Mouse (Mus musculus) monocyte, adult 5-6 weeks (primary cell): Measurements from ENCODE around the gene Oaz3. TPM values are rescaled to one million over a fixed set of nuclear protein-coding genes. Genes with fewer than 3 reads are reported as not detected.

Experiments
- ATAC-seq: fragments of 153-309, 156-312 bp; replicated peaks from 2 replicates; pipeline ENCODE4 v1.8.0; 2017; ENCODE audit warnings: mild to moderate bottlenecking; ENCODE audit not compliant: low TSS enrichment, insufficient number of reproducible peaks, severe bottlenecking, poor library complexity, low FRiP score
- total RNA-seq: library from RNA; stranded (forward); fragments of 200-1000, 200-491, 200-594 nt; gene quantifications from 3 replicates; pipeline ENCODE4 v1.2.3, GENCODE M21; 2017

The Oaz3 gene
- total RNA-seq, 1 experiment from 2014 or later, result not detected

DNA sequence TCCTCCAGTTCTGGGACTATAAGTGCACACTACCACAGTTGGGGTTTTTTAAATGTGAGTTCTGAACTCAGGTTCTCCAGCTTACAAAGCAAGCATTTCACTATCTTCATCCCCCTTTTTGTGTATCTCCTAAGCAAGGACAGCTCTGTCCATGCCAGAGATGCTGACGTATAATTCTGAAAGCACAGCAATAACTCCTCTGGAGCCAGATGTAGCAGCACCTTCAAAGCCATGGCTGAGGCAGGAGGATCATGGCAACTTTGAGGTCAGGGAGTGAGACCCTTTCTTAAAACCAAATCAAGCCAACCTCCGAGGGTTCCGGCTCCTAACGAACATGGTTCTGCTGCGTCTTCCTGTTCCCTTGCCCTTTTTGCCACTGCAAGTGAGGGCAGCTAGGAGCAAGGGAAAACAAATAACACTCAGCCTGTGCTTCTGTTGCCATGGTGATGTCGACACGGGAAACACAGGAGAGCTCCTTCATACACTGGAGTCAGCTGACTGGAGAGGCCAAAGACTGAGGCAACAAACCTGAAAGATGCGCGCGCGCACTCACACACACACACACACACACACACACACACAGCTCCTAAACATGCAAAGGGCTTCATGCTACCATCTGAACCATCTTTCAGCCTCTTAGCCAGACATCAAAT is 20.3 kb upstream of the Oaz3 start:
- no peak for ATAC-seq

- no peak for ATAC-seq
Measured at GRCm38 (mm10) chr3:94459834-94460233, 16.1 kb upstream of the Oaz3 start.

DNA sequence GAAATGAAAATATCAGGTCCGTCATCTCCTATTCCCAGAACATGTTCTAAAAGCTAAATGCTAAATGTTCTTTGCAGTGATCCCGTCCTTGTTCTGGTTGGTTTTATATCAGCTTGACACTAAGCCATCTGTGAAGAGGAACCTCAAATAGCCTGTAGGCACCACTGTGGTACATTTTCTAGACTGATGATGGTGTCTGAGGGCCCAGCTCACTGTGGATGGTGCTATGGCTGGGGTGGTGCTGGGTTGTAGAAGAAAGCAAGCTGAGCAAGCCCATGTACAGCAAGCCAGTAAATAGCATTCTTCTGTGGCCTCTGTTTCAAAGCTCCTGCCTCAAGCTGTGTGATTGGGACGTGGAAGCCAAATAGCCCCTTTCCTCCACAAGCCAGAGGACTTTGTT is 13.3 kb upstream of the Oaz3 start:
- no peak for ATAC-seq

DNA sequence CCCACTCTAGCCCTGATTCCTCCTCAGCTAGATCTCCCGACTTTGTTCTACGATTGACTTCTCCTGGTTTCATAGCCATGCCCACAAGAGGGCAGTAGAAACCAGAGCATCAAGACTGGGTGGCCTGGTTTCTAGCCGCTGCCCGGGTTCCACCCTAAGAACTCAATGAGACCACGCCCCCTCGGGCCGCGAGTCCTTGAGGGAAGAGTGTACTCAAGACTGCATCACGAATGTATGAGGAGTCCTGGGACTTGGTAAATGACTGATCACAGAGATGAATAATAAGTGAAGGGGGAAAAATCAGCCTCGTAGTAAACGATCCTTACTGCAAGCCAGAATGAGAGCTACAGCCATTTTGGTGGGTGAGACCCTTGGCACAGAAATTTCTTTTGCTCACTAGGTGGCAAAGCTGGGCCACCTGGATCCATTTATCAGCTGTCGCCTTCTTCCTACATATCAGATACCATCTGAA is 12.8 kb upstream of the Oaz3 start:
- peak; percentile 90 for ATAC-seq

DNA sequence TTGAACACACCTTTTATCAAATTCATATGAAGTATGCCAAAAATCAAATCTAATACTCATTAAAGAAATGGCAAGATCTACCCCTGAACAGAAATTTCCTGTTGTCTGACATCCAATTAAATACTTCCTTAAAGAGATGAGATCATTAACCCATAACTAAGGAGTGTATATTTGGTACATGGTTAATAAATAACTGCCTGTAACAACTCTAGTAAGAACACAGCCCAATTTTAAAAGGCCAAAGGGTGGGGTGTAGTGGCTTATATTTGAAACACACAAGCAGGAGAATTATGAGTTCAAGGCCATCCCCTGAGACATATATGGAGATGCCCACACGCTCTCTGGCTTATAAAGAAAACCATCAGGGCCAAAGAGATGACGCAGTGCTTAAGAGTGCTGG is 5.7 kb upstream of the Oaz3 start:
- no peak for ATAC-seq

- peak; percentile 83 for ATAC-seq
Measured at GRCm38 (mm10) chr3:94442951-94443596, 641 bp downstream of the Oaz3 start, which contains the start of gene Mrpl9. Gene Mrpl9 (plus strand): TSS chr3:94443318.

DNA sequence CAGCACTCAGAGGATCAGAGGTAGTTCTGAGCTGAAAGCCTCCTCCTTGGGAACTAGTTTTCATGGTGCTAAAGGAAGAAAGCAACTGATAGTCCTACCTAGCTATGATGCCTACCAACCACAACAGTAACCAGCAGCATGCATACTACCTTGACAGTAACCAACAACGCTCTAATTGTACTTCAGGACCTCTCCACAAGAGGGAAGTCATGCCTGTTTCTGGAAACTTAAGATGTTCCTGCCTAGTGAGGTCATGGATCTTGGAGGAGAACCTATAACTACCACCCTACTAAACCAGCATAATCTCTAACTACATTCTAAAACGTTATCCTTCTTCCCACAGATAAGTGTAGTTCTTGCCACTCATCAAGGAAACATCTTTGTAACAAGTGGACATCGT is 2.5 kb downstream of the Oaz3 start:
- no peak for ATAC-seq

GRCm38 (mm10) chr3:94436420-94436819 is 7.3 kb downstream of the Oaz3 start:
- ATAC-seq, result no peak

DNA sequence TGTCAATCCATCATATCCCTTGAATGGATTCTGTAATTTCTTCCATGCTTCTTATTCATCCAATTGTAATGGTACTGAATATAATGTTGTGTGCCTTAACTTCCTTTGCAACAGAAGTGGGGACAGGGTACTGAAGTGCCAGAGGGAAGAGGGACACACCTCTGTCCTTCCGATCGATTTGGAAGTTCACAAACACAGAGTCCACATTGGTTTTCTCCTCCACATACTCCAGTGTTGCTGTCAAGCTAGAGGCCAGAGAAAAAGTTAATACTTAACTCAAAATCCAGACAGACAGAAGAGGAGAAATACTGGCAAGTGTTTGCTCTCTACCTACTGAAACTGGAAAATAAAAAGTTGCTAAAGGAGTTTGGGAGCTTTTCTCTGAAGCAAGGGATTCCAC is 9.4 kb downstream of the Oaz3 start:
- no peak for ATAC-seq

- no peak for ATAC-seq
Measured at GRCm38 (mm10) chr3:94430980-94431379, 12.7 kb downstream of the Oaz3 start.

GRCm38 (mm10) chr3:94413031-94413679 is 30.6 kb downstream of the Oaz3 start, which contains the start of gene Tdrkh:
Gene Tdrkh (plus strand): TSS chr3:94413273.
- ATAC-seq, result peak; percentile 100

DNA sequence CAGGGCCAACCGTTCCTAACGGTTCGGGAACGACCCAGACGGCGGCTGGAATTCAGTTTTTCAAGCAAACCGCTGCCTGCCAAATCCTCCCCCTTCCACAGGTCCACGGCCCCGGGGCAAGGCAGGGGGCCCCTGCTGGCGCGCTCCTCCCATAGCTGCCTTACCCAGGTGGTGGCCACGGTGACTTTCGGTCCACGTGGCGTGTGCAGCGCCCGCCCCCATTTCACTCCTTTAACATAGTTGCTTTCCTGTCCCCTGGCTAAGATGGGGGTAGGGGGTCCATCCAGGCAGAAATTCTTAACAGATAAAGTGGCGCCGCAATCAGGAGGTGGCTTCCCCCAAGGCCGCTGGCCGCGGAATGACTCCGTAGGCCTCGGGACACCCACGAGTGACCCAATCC is 31.2 kb downstream of the Oaz3 start:
- ATAC-seq, result no peak

DNA sequence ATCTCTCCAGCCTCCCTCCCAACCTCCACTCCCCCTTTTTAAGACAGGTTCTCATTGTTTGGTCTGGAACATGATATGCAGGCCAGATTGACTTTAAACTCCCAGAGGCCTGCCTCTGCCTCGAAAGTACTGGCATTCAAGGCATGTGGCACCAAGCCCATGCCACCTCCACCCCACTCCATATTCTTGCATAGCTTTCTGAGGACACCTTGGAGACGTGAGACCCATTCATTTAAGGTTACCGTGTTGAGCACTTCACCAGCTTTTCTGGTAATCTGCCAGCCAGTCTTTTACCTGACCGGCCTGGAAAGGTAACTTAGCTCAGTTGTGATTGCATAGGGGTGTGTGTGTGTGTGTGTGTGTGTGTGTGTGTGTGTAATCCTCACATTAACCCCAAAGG is 38.2 kb downstream of the Oaz3 start:
- ATAC-seq, result no peak

GRCm38 (mm10) chr3:94404366-94405054 is 39.2 kb downstream of the Oaz3 start:
- ATAC-seq, result no peak

GRCm38 (mm10) chr3:94402451-94402850 is 41.3 kb downstream of the Oaz3 start:
- ATAC-seq, result no peak

- ATAC-seq, result no peak
Measured at GRCm38 (mm10) chr3:94399663-94400310, 43.9 kb downstream of the Oaz3 start.

DNA sequence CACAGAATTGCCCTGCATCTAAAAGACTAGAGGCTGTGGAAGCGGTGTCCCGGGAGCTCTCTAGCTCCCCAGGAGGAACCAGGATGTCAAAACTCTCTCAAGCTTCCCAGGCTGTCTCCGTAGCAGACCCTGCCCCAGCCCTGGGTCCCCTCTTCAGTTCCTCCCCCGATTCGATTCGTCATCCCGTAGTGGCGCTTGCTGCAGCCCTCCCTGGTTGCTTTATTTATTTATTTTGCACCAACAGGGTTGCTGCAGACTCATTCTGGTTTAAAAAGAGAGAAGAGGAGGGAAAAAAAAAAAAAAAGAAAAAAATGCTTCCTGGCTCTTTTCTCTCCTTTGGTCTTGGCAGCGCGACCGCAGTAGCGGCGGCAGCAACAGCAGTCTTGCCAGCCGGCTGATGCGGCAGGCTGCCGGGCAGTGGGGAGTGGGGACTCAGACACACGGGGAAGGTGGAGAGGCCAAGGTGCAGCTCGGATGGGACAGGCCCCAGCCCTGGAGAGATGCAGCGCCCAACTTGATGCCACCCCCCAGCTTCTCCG is 44.7 kb downstream of the Oaz3 start:
- ATAC-seq, result no peak

GRCm38 (mm10) chr3:94398217-94398616 is 45.5 kb downstream of the Oaz3 start, which contains the start of gene Lingo4:
Gene Lingo4 (plus strand): TSS chr3:94398517.
- no peak for ATAC-seq

- ATAC-seq, result no peak
Measured at GRCm38 (mm10) chr3:94396851-94397250, 46.9 kb downstream of the Oaz3 start.
